Mouse (Mus musculus) forebrain, embryonic 10.5 days (tissue): ENCODE data around the gene Tgtp1. TPM values are rescaled to one million over a fixed set of nuclear protein-coding genes. Genes with fewer than 3 reads are reported as not detected.
"Not testable (repeated sequence)": the region's sequence is repeated elsewhere in the genome, so short reads cannot be mapped to it uniquely, and the experiment has no call there.

ENCODE experiments used
- DNase-seq: peaks from one replicate; pipeline ENCODE4 v3.0.0-alpha.2; 2017; ENCODE audit warnings: low spot score; ENCODE audit errors: extremely low spot score
- H3K27ac ChIP-seq: fragments of 300-500 bp; sonication (generic); 2 replicates; pipeline ENCODE4 v1.5.1; 2016; ENCODE audit warnings: mild to moderate bottlenecking
- H3K27me3 ChIP-seq: fragments of 300-500 bp; sonication (generic); 2 replicates; pipeline ENCODE4 v1.6.1; 2016; ENCODE audit warnings: mild to moderate bottlenecking; ENCODE audit not compliant: poor library complexity, severe bottlenecking
- H3K36me3 ChIP-seq: fragments of 300-500 bp; sonication (generic); replicated peaks from 2 replicates; pipeline ENCODE4 v1.6.1; 2016; ENCODE audit warnings: mild to moderate bottlenecking, moderate library complexity
- H3K4me1 ChIP-seq: fragments of 300-500 bp; sonication (generic); 2 replicates; pipeline ENCODE4 v1.6.1; 2016
- H3K4me3 ChIP-seq: fragments of 300-500 bp; sonication (generic); 2 replicates; pipeline ENCODE4 v1.5.1; 2016; ENCODE audit warnings: mild to moderate bottlenecking, moderate library complexity
- H3K9me3 ChIP-seq: fragments of 300-500 bp; sonication (generic); 2 replicates; pipeline ENCODE4 v1.6.1; 2016; ENCODE audit warnings: mild to moderate bottlenecking, moderate library complexity
- WGBS: fragments of 180-500 bp; shearing (Covaris S2); methylation state at CpG from one replicate; pipeline ENCODE4 v1.1.7; 2016; 5-methylcytosine and 5-hydroxymethylcytosine counted together
- polyA plus RNA-seq: library from polyadenylated mRNA; unstranded; fragments of >200 nt; fragmentation: Nextera tagmentation; extraction: Ambion mirVana; gene quantifications from 2 replicates; pipeline ENCODE4 v1.2.1, GENCODE M21; 2016

Tgtp1 gene
- polyA plus RNA-seq: not detected in 2 replicates

DNA sequence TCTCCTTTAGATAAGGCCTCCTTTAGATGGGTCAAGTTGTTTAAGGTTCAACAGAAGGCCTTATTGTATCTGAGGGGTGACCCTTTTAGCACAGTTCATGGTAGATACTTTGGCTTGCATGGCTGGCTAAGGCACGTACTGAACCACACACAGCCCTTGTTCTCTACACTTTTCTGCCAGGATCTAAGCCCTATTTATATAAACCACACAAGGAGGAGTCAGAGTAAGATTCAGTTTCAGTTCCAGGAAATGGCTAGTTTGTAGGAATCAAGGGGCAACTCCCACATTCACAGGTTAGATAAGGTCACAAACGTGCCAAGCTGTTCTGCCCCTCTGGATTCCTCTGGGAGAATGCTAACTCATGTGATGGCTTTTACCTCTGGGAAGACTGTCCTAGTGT lies at the start of gene Tgtp1:
TSS of gene Tgtp1 (minus strand) at position 155 of the 400 bp plus-strand sequence.
- not testable (repeated sequence) for DNase-seq, H3K9me3 ChIP-seq, H3K4me3 ChIP-seq, H3K27ac ChIP-seq, H3K4me1 ChIP-seq, H3K27me3 ChIP-seq, H3K36me3 ChIP-seq
- WGBS: 66% methylated on average over 2 of the region's 2 CpGs

DNA sequence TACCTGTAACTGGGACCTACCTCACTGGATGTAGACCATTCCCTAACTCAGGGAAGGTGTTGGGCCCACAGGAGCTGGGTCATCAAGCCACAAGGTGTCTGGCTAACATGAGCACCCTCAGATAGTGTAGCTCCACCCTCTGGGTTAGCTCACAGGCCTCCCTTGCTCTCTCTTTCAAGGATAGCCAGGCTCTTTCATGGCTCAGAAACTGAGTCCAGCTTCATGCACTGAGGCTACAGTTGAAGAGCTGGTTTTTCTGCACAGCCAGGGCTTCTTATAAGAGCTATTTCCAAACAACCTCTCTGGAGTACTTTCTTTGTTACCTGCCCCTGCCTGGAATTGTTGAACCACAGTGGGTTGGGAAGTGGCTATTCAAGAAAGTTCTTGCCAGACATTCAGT lies 18.1 kb upstream of the Tgtp1 start:
- not testable (repeated sequence) for H3K36me3 ChIP-seq, DNase-seq, H3K27me3 ChIP-seq, H3K9me3 ChIP-seq, H3K4me1 ChIP-seq, H3K4me3 ChIP-seq, H3K27ac ChIP-seq

DNA sequence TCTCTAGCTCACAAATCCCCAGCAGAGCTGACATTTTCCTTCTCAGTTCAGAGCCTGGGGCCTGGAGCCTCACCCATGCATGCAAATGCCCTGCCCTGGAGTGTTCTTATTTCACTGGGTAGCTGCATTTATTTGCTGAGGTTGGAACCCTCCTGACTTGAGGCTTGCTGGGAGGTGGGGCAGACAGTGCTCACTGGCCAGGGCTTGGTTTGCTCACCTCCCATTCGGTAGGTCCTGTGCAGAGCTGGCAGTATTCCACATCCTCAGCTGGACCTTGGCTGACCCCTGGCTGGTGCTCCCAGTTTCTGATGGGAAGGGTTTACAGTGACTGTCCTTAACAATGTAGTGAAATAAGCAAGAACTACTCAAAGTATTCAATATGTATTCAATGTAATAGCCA lies 12.8 kb upstream of the Tgtp1 start:
- H3K27me3 ChIP-seq, DNase-seq, H3K4me1 ChIP-seq, H3K36me3 ChIP-seq, H3K9me3 ChIP-seq, H3K27ac ChIP-seq, H3K4me3 ChIP-seq: not testable (repeated sequence)
- WGBS: 53% methylated on average over 1 of the region's 1 CpGs

DNA sequence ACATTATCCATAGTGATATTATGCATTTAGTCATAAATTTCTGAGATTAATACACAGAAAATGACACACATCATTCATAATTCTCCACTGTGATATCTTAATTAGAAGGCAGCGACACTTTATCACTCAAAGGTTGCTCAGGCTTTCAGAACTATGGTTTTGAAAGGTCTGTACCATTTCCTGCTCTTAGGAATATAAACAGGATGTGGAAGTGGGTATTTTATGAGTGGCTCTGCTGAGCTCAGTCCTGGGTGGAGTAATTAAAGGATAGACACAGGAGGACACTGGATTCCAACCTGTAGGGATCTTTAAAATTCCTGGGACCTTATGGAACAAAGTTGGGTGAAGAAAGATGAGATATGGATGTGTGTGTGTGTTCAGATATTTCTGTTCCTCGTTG lies 12.3 kb upstream of the Tgtp1 start:
- not testable (repeated sequence) for H3K27ac ChIP-seq, H3K4me3 ChIP-seq, H3K9me3 ChIP-seq, DNase-seq, H3K4me1 ChIP-seq, H3K36me3 ChIP-seq, H3K27me3 ChIP-seq
- 78% methylated on average over 2 of the region's 2 CpGs for WGBS

DNA sequence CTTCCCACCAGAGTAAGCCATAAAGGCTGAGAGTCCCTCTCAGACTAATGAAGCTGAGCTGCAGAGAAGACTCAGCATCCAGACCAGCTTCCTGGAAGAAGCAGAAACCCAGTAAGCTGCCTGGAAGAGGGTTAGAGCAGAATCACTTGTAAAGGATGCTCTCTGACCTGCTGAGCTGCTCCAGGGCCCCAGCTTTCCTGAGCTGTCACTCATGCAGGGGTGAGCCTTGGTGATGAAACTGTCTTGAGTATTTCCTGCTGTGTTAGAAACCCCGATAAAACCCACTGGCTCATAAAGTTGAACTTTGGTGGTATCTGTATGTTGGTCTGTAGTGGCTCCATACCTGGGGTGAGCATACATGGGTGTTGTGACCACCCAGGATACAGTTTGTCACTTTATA lies 6.4 kb upstream of the Tgtp1 start:
- H3K4me3 ChIP-seq, DNase-seq, H3K27me3 ChIP-seq, H3K9me3 ChIP-seq, H3K4me1 ChIP-seq, H3K27ac ChIP-seq, H3K36me3 ChIP-seq: not testable (repeated sequence)
- 73% methylated on average over 1 of the region's 1 CpGs for WGBS

DNA sequence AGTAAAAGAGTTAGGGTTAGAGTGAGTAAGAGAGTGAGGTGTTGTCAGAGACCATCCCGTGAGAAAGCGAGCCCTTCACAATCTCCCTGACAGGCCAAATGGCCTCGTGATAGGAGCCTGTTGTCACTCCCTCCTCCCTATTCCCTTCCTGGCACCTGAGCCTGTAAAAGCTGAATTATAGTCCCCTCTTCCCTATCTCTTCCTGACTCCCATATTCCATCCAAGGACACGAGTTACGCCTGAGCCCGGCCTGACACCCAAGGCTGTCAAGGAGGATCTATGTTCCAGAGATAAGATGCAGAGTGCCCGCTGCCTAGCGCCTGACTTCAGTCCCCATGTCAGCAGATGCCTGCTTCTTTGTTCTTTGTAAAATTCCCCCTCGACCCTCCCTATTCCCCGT lies 676 bp downstream of the Tgtp1 start:
- not testable (repeated sequence) for H3K27me3 ChIP-seq, H3K4me3 ChIP-seq, H3K27ac ChIP-seq, H3K9me3 ChIP-seq, H3K36me3 ChIP-seq, DNase-seq, H3K4me1 ChIP-seq
- 82% methylated on average over 10 of the region's 10 CpGs for WGBS

DNA sequence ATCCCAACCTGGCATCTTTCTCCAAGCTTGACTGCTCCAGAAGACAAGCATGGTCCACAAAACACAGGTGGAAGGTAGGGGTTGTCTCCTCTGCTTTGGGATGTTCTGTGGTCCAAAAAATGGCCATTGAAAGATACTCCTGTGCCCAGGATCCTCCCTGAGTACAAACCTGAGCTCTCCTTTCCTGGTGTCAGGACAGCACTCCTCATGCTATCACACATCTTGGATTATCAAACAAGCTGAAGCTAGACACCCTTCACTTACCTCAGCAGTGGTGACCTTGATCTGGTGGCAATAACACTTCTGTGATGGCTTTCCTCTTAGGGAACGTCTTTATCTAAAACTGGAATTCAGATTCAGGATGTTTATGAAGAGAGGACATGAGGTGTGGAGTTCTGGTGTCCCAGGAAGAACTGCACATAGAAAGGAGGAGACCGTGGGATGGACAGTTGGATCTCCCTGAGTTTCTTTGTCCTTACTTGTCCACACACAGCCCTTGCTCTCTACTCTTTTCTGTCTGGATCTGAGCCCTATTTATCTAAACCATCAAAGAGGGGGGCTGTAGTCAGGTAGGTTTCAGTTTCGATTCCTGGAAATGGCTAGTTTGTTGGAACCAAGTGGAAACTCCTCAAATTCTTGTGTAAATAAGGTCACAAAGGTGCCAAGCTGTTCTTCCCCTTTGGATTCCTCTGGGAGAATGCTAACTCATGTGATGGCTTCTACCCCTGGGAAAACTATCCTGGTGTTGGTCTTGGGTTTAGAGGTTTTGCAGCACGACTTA lies 2.0 kb downstream of the Tgtp1 start, which contains the start of gene Gm12185:
TSS of gene Gm12185 (minus strand) at position 487 of the 781 bp plus-strand sequence.
- H3K4me1 ChIP-seq, DNase-seq, H3K27me3 ChIP-seq, H3K9me3 ChIP-seq, H3K4me3 ChIP-seq, H3K36me3 ChIP-seq, H3K27ac ChIP-seq: not testable (repeated sequence)
- 75% methylated on average over 4 of the region's 4 CpGs for WGBS

DNA sequence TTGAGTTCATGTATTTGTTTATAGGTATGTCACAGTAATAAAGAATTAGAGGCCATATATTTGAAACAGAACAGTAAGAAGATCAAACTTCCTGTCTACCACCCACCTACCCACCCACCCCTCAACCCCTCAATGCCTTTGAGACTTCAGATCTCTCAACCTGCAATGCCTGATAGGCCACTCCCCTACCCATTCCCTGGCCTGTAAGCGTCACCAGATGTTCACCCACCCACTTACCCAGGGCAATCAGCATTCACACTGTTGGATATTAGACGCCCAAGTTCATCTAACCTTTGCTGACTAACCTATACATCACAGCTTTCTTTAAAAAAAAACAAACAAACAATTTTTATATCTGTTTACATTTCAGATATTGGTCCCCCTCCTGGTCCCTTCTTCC lies 4.0 kb downstream of the Tgtp1 start:
- not testable (repeated sequence) for H3K4me1 ChIP-seq, H3K36me3 ChIP-seq, H3K9me3 ChIP-seq, H3K4me3 ChIP-seq, H3K27me3 ChIP-seq, H3K27ac ChIP-seq, DNase-seq
- 80% methylated on average over 2 of the region's 2 CpGs for WGBS

DNA sequence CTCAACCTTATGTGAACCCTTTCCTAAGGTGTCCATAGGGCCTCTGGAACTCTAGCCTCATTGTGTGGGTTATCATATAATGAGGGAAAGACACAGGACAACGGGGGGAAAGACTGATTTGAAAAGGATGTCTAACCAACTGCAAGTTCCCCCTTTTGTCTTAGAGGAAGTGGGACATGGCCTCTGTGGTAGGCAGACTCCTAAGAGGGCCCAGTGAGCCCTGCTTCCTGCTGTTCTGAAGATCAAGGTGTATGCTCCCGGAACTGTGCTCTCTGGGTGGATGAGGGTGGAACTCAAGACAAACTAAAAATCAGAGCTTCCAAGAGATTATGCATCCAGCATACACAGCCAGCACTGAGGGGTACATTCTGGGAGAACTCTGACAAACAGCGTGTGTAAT lies 5.8 kb downstream of the Tgtp1 start:
- H3K27ac ChIP-seq, DNase-seq, H3K9me3 ChIP-seq, H3K4me3 ChIP-seq, H3K27me3 ChIP-seq, H3K36me3 ChIP-seq, H3K4me1 ChIP-seq: not testable (repeated sequence)
- WGBS: 77% methylated on average over 2 of the region's 3 CpGs

DNA sequence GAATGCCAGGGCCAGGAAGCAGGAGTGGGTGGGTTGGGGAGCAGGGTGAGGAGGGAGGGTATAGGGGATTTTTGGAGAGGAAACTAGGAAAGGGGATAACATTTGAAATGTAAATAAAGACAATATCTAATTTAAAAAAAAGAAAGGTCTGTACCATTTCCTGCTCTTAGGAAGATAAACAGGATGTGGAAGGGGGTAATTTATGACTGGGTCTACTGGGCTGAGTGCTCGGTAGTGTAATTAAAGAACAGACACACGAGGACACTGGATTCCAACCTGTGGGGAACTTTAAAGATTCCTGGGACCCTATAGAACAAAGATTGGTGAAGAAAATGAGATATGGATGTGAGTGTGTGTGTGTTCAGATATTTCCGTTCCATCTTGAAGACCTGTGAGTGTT lies 11.1 kb downstream of the Tgtp1 start:
- no CpG with 5 or more reads among the region's 3 CpGs for WGBS
- H3K4me3 ChIP-seq, H3K27me3 ChIP-seq, H3K4me1 ChIP-seq, H3K9me3 ChIP-seq, H3K36me3 ChIP-seq, H3K27ac ChIP-seq, DNase-seq: not testable (repeated sequence)

DNA sequence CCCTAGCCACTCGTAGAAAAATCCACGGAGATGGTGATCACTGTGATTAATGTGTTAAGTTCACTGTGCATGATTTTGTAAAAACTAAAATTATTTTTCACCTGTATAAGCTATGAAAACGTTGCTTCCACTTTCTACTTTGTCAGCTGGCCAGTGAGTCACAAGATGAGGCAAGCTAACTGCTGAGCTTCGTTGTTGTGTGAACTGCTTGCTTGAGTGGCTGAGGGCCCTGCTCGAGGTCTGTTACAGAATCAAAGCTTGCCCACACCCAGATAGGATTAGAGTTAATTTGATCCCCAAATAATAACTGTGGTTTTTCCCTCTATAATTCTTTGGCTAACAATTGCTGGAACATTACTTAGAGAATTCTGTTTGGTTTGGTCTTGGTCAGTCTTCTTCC lies 13.9 kb downstream of the Tgtp1 start:
- H3K27ac ChIP-seq, H3K4me1 ChIP-seq, H3K9me3 ChIP-seq, H3K4me3 ChIP-seq, H3K36me3 ChIP-seq, DNase-seq, H3K27me3 ChIP-seq: not testable (repeated sequence)
- WGBS: no CpG with 5 or more reads among the region's 5 CpGs

DNA sequence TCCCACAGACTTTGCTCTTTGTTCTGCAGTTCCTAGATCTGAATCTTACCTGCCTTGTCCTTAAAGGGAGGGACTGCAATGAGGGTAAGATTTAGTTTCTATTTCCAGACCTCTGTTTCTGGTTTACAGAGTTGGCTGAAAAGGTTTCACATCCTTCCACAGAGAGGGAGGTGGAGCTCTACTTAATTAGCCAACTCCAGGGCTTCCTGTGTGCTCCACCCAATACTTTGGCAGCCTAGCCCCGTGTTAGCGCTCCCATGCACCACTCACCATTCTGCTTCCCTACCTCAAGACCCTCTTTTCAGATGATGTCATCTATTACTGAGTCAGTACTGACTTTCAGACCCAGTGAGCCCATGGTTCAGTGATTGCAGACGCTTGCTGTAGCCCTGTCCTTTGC lies 14.7 kb downstream of the Tgtp1 start, which contains the start of gene 9930111J21Rik1:
TSS of gene 9930111J21Rik1 (minus strand) at position 148 of the 400 bp plus-strand sequence.
- not testable (repeated sequence) for H3K9me3 ChIP-seq, H3K36me3 ChIP-seq, H3K27me3 ChIP-seq, H3K4me3 ChIP-seq, H3K4me1 ChIP-seq, DNase-seq, H3K27ac ChIP-seq
- no CpG with 5 or more reads among the region's 3 CpGs for WGBS

DNA sequence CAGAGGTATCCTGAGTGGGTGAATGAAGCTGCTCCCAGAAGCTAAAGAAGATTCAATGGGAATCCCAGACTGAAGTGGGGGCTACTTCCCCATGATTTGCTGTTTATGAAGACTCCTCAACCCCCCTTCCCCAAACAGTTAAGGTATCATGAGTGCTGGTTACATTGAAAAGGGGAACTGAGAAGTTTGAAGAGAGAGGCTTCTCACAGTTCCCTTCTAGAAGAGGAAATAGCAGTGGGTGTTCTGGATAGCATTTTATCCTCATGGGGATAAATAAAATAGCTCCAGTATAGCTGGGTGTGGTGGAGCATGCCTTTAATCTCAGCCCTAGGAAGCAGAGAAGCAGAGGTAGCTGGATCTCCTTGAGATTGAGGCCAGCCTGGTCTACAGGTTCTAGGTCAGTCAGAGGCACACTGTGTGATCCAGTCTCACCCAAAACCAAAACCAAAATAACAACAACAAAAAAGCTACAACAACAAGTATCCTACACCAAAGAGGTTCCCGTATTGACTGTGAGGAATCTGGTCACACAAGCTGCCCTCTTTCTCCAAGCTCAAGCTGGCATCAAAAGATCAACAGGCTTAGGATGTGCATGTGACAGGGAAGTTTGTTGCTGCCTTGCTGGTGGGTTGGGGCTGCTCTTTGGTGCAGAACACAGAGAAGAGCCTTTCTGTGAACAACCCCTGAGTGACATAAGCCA lies 15.6 kb downstream of the Tgtp1 start, which contains the start of gene Olfr56:
TSS of gene Olfr56 (plus strand) at position 650 of the 700 bp plus-strand sequence.
- H3K4me3 ChIP-seq, DNase-seq, H3K36me3 ChIP-seq, H3K4me1 ChIP-seq, H3K9me3 ChIP-seq, H3K27me3 ChIP-seq, H3K27ac ChIP-seq: not testable (repeated sequence)
- no CpG with 5 or more reads among the region's 1 CpGs for WGBS
